Mouse (Mus musculus) frontal cortex, adult 2 months (tissue): ENCODE measurements around the gene 6430550D23Rik. TPM values are rescaled to one million over a fixed set of nuclear protein-coding genes. Genes with fewer than 3 reads are reported as not detected.
A peak's percentile ranks its signal among the peaks of the same experiment; 100 is the strongest.
"Not testable (repeated sequence)": the region's sequence is repeated elsewhere in the genome, so short reads cannot be mapped to it uniquely, and the experiment has no call there.

ENCODE experiments used
- DNase-seq, 2 experiments: peaks; one replicate each; pipeline ENCODE4 v3.0.0; 2022; ENCODE audit warnings: low spot score in 1 of 2; ENCODE audit errors: extremely low spot score in 1 of 2
- polyA plus RNA-seq: library from polyadenylated mRNA; depleted of rRNA; stranded (reverse); fragments of >200 nt; gene quantifications from 2 replicates; pipeline ENCODE4 v1.2.3, GENCODE M21; 2012

The 6430550D23Rik gene
- polyA plus RNA-seq, 1 experiment: 3.3 TPM

DNA sequence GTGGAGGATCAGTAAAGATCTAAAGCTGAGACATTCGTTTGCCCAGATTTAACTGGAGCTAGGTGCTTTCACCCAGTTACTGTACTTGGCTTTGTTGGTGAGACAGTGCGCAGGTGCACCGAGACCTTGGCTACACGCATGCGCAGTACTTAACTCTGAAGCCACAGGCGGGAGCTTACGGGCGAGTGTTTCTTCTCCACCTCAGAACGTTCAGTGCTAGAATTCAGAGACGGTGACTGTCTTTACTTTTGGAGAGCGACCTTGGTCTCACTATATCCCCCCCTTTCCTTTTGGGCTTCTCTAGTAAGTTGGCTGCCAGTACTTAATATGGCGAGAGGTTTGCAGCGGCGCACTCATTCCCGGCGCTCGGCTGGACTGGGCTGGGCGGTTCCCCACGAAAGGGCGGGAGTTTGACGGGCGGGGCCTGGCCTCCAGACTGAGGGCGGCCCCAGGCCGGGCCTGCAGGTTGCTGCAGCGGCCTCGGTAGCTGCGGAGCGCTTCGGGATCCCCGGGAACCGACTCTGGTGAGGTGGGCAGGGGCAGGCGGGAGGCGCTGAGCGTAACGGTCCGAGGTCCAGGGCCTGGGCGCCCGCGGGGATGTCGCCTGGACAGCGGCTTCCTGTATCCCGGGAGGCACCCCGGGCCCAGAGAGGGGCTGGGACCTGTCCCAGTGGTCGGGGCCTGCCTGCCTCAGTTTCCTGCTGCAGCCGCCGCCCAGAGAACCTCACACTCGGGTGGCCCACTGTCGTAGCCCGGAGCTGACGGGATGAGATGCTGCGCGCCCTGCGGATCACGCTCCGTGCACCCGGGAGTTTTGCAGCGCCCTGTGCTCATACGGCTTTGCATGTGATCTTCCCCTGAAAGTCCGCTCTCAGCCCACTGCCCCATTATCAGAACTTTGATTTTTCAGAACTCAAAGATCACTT lies 51.4 kb downstream of the 6430550D23Rik start, which contains the start of gene Cep250:
TSS of gene Cep250 (plus strand) at position 325 of the 926 bp plus-strand sequence.
- DNase-seq: peak; percentile 65 to 88

DNA sequence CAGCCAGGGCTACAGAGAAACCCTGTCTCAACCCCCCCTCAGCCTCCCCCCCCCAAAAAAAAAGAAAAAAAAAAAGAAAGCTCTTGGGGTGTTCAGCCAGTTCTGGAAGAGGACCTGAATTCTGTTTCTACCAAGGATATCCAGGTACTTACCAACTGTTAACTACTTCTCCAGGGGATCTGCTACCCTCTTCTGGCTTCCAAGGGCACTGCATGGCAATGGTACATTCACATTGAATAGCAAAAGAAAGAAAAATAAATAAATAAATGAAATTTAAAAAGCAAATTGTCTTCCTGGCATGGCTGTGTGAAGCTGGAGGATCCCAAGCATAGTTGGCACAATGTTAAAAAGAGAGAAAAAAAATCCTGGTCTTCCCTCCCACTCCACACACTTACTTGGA lies 55.8 kb downstream of the 6430550D23Rik start:
- peak; percentile 37 to 84 for DNase-seq

DNA sequence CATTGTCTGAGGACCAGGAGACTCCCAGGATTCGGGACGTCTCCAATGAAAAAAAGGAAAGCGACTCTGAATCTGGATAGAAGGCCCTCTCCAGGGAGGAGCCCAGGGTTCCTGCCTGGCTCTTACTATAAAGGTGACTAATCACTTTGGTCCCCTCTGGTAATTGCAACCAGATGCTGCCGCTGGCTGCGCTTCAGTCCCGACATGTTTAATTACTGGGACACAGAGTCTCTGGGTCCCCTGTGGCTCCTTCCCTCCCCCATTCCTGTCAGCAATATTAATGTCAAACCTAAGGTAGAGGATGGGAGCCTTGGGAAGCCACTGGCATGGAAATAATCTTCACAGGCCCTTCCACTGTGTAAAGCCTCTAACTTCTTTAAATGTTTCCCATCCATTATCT lies 58.4 kb downstream of the 6430550D23Rik start:
- no peak for DNase-seq

DNA sequence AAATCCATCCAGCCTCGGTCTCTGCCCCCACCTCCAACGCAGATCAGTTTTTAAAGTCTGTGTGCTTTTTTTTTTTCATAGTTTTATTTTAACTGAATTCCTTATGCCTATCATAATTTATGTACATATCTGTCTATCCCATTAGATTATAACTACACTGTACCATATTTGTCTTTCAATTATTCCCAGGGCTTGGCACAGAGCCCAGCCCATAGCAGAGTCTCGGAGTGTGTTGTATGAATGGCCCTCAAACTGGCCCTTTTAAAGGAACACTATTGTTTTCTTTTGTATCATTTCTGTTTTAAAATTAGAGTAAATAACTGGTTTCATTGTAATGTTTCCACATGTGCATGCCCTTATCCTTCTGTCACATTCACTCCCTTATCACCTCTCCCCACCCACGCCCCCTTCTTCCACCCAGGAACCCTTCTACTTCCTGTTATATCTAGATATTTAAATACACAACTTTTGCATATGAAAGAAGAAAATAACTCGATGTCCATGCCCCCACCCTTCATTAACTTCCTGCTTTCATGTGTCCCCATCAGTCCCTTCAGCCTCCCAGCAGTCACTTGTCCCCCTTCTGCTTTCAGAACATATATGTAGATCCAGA lies 60.3 kb downstream of the 6430550D23Rik start:
- no peak for DNase-seq

DNA sequence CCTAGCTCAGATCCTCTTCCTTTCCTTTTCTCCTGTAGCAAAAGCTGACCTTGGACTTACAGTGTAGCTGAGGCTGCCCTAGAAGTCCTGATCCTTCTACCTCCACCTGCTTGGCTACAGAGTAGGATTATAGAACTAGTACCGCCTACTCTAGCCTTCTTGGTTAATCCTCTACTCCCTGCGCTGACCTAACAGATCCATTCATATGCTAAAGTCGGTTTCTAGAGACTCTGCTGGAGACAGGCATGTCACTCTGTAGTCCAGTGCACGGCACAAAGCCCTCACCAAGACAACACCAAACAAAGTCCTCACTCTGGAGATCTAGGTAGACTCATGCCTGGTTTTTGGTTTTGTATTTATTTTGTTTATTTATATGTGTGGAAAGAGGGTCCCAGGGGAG lies 61.3 kb downstream of the 6430550D23Rik start:
- DNase-seq: no peak

DNA sequence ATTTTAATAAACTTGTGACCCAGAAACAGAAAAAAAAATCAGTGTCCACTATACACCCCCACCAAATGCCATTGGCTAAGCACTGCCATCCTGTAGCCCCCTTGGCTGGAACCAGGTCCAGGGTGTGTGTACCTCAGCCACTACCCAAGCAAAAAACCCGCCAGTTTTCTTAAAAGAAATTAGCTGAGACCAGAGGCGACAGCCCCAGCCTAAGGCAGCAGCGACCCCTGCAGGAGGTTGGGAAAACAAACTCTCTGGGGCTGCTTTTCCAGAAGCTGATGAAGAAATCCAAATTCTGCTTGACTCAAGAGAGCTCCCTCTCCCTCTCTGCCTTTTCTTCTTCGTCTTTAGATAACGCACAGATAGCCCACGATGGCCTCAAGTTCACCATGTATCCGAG lies 61.7 kb downstream of the 6430550D23Rik start:
- peak in 1 of 2 experiments; percentile 83 for DNase-seq

DNA sequence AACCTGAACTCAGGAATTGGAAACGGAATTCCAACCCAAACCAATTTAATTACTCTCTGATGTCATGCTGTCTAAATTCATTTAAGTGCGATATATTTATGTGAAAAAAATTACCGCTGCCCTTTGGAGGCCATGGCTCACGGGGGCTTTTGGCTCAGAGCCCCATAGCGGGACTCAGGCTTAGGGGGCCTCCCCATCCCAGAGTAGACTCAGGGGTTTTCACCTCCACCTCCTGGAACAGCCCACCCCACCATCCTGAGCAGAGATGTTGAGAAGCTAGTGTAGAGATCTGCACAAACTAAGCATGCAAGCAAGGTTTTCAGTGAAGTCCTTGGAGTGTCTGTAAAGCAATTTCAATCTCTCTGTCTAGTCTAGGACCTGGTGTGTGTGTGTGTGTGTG lies 62.2 kb downstream of the 6430550D23Rik start:
- DNase-seq: no peak

DNA sequence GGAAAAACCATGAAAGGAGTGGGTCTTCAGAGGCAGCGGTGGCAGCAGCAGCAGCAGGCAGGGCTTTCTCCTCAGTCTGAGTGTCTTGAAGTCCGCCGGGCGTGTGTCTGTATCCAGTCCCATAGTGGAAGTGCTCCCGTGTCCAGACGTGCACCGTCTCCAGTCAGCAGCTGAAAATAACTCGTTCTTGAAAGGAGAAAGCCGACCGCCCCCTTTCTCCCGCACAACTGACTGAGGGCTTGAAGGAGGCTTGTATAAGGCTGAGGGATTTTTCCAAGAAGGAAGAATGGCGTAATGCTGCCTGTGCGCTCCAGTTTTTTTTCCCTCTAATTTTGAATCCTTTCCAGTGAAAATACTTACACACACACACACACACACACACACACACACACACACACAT lies 62.7 kb downstream of the 6430550D23Rik start, which contains the start of gene Gdf5:
TSS of gene Gdf5 (minus strand) at position 244 of the 400 bp plus-strand sequence.
- peak; percentile 18 to 63 for DNase-seq

DNA sequence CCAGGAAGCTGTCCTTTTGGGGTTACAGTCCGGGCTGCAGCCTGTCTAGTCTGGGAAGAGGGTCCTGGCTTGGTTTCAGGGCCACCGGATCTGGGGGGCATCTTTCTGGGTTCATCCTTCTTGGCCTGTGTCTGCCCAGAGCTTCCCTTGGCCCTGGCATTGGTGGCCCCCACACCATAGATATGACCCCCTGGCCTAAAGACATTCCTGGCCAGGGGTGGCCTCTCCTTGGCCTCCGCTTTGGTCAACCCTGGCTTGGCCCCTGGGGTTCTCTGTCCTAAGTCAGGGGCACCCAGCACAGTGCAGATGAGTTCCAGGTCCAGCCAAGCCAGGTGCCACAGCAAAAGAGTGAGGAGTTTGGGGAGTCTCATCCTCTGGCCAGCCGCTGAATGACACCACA lies 63.1 kb downstream of the 6430550D23Rik start:
- no peak for DNase-seq

DNA sequence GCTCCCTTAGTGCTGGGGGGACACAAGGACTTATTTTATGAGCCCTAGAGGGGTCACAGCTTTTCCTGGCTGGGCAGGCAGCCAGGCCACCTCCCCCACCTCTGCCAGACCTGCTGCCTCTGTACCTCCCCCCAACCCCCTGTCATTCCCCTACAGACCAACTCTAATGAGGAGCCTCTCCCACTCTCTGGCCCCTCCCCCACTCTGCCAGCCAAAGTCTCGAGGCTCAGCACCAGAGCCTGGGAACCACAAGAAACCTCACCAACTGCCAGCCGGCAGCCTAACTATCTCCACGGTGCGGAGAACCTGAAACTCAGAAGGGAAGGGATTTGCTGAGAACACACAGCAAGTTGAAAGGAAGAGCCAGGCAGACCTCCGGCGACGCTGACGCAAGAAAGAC lies 64.3 kb downstream of the 6430550D23Rik start:
- DNase-seq: no peak

DNA sequence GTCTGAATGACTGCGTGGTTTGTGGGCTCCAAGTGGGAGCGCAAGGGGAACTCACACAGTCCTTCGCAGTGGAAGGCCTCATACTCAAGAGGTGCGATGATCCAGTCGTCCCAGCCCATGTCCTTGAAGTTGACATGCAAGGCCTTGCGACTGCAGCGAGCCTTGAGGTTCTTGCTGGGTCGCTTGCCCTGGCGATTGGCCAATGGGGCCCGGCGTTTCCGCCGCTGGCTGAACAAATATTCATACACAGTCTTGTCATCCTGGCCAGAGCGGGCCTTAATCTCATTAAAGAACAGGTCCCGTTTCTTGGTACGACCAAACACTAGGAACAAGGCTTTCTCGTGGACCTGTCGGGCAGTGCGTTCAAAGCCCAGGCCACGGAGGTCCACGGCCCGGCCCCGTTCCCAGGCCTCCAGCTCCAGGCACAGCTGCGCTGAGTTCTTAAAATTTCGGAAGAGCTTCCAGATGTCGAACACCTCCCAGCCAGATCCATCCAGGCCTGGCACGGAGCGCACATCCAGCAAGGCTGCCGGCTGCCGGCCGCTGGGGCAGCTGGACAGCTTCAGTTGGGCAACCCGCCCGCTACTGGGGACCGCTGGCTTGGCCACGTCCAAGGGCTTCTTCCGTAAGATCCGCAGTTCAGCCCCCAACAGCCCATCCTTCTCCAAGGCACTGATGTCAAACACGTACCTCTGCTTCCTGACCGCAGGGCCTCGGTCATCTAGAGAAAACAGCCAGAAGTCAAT lies 65.9 kb downstream of the 6430550D23Rik start:
- no peak for DNase-seq

DNA sequence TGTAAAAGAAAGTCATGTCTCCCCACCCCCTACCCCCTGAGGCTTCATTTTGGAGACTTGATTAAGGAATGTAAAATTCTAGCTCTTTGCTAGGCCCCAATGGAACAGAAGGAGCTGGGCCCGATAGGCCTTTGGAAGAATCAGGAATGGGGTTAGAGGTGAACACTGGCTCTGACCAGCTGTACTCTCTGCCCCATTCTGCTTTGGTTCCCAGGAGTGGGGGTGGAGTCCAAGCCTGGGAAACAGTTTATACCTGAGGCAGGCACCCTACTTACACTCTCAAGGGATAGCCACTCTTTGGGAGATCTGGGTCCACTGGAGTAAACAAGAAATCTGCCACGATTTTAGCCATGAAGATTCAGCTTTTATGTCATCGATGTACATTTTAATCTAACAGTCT lies 67.1 kb downstream of the 6430550D23Rik start, which contains the start of gene Gm15557:
TSS of gene Gm15557 (plus strand) at position 48 of the 400 bp plus-strand sequence.
- no peak for DNase-seq

DNA sequence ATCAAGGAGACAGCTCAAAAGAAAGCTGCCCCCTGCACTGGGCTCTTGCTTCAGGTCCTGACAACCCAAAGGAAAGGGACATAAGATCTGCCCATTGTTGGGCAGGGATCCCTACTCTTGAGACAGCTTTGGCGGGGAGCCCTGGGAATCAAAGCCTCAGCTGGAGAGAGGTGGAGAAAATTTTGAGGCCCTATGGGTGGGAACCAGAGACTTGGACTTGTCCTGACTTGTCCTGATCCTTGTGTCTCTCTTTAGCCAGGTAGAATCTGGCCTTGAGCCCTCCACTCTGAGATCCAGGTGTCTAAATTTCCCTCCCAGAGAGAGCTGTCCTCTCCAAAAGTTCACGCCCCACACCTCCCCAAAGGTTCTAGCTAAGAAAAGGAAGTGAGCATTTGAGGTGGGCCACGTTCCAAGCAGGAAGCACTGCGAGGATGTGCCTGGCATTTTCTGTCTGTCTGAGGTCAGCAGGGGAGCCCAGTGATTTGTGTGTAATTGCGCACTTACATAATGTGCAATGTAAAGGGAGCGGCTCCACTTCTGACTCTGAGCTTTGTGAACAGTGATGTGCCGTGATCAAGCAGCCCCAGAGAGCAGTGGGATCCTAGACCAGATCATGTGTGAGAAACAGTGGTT lies 67.8 kb downstream of the 6430550D23Rik start:
- DNase-seq: no peak

DNA sequence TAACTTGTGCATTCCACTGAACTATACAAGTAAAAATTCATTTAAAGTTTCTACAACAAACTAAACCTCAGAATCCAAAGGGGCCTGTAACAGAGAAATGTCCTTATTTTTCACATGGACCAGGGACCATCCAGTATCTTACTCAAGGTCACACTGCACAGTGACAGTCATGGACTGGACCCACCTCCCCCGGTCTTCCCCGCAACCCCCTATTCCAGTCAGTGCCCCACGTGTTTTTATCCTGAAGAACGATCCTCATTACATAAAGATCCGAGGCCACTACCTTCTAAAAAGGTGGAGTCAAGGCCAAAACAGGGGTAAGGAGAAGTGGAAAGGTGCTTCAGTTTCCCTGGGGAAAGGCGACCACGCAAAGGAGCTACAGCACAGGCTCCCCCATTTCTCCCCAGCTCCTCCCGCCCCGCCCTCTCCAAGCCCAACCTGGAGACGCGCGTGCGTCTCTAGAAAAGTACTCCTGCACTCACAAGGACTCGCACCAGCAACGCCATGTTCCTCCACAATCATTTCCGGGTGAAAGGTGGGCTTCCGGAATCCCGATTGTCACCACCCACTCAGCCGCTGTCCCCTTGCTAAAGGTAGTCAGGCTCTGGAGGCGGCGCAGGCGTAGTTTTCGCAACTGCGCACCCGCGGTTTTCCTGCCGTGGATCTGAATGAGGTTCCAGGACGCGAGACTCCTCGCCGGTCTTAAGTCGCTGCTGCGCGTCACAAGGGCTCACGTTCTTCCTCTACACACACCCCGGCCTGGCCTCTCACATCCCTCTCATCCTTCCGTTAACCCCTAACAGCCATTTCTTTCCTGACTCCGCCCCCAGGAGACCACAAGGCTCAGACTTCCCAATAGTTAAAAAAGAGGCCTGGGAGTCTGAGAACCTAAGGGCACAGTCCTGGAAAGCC lies 78.0 kb downstream of the 6430550D23Rik start, which contains the start of gene Uqcc1:
TSS of gene Uqcc1 (minus strand) at position 780 of the 912 bp plus-strand sequence.
- peak; percentile 93 to 98 for DNase-seq

DNA sequence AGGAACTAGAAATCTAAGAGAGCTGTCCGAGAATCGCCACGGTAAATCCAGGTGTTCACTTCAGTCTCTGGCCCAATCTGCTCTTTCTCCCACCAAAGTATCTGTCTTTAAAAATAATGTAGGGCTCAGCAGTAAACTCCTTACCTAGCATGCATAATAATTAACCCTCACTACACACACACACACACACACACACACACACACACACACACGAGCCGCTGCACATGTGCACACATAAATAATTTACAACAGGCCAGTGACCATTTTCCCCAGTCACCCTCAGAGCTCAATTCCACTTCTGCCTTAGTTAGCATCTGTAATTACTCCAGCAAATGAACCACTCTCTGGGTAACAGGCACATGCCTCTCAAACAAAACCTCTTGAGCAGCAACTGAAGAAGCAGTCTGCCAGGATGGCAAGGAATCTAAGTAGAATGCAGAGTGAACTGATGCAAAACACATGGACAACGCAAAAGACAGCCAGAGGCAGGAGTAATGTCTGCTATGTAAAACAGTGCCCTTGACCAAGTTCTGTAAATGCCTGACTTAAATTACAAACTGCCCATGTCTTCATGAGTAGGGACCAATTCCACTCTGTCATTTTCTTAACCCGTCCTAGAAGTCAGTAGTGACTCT lies 78.9 kb downstream of the 6430550D23Rik start:
- no peak for DNase-seq

DNA sequence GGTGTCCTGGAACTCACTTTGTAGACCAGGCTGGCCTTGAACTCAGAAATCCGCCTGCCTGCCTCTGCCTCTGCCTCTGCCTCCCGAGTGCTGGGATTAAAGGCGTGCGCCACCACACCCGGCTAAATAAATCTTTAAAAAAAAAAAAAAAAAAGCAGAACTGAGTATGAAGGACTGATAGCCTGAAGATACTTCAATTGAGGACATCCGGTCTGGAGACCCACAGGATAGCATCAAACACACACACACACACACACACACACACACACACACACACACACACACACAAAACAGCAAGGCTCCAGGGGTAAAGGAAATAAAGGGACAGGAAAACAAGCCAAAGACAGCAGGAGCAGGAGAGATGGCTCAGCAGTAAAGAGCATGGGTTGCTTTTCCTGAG lies 82.6 kb downstream of the 6430550D23Rik start:
- not testable (repeated sequence) for DNase-seq
